Mouse (Mus musculus) right cerebral cortex, postnatal 14 days (tissue): ENCODE data around the gene Gstt3.
A peak's percentile ranks its signal among the peaks of the same experiment; 100 is the strongest.

Experiments
- DNase-seq: peaks from one replicate; pipeline ENCODE4 v3.0.0; 2022

Gene Gstt3

DNA sequence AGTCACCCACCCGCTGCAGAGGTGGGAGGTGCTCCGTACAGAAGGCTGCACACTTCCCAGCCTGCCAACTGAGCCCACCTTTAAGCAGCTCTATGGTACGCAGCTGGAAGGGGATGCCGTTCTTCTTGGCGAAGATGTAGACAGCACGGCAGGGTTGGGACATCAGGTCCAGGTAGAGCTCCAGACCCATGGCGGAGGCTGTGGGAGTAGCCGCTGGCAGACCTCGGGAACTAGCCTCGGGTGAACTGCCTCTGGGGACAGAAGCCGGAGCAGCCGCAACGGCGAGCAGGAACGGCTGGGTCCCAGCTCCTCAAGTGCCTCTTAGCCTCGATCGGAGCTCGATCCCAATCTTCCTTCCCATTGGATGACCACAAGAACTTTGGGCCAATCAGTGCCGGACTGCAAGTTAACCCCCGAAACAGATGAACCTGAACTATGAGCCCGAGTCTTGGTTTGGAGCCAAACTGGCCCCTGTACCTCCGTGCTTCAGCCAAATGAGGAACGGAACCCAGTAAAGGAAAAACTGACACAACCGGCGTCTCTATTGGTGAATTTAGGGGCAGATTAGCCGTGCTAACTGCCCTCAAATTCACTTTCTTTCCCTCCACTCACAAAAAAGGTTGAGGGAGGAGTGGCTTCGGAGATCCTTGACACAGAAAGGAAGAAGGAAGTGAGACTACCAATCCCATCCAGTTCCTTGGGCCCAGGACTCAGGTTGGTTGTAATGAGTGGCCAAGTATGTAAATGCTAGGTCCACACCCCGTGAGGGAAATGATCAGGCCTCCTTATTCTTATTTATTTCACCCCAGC lies at the start of gene Gstt3, which contains the start of gene Gm20441:
Gene Gstt3 (minus strand): TSS at position 646 of the 810 bp plus-strand sequence.
Gene Gm20441 (minus strand): TSS at position 186 of the 810 bp plus-strand sequence.
- no peak for DNase-seq

DNA sequence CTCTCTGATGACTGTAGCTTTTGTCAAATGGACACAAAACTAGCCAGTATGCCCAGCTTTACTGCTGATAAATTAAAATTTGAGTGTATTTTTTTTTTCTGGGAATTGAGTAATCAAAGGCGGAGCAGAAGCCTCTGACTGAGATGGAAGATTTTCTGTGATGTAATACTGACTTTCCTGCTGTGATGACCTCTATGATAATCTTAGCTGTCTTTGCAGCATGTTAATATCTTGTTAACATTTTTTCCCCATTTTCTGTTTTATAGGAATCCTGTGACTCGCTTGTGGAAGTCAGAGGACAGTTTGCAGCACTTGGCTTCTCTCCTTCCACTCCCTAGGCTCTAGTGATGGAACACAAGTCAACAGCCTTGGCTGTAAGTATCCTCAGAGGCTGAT lies 49.1 kb upstream of the Gstt3 start:
- no peak for DNase-seq

DNA sequence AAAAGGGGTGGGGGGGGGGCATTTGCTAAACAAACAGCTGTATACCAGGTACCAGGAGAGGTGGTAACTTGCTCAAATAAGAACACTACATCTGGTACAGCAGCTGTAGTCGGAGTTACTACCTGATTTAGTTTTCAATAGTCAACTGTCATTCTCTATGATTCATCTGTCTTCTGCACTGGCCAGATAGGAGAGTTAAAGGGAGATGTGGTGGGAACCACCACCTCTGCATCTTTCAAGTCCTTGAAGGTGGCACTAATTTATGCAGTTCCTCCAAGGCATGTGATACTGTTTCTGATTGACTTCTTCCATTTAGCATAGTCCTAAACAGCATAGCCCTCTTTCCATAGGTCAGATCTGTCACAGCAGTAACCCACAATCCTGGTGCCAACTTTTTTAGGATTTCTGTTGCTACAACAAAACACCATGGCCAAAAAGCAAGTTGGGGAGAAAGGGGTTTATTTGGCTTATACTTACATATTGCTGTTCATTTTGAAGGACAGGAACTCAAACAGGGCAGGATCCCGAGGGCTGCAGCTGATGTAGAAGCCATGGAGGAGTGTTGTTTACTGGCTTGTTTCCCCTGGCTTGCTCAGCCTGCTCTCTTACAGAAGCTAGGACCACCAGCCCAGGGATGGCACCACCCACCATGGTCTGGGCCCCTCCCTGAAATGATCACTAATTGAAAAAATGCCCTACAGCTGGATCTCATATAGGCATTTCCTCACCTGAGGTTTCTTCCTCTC lies 48.5 kb upstream of the Gstt3 start:
- no peak for DNase-seq

DNA sequence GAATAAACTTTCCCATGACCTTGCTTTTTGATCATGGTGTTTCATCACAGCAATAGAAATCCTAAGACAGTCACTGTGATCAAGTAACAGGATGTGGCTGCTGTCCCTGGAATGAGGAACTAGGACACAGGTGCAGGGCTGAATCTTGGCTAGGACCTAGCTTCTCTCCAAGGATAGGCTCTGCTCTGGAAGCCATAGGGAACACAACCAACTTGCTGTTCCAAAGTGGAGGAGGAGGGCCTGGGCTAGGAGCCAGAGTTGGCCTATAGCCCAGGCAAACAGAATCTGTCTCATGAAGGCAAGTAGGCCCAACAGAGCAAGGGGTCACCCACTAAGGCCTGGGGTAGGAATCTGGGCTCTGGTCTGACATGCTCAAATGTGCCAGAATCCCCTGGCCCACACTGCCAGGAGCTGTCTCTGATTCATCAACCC lies 47.3 kb upstream of the Gstt3 start:
- DNase-seq: no peak

DNA sequence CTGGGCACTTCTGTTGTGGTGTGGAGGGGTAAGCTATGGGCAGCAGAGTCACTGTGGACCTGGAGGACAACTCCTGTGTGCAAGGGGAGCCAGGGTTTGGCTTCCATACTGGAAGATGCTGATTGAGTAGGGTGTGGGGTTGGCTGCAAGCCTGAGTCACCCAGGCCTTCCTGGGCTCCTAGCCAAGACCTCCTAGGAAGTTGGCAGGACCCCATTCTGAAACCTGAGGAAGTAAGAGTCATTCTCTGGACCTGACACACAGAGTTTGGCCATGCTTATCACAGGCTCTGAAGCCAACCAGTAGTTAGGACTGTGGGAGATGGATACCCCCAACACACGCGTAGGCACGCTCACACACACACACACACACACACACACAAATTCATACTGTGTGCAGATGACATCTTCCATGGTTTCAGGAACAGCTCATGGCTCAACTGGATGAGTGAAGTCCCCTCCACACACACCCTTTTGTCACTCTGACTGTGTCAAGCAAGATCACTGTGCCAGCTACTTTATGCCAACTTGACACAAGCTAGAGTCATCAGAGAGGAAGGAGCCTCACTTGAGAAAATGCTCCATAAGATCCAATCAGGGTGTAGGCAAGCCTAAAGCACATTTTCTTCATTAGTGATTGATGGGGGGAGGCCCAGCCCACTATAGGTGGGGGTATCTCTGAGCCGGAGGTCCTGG lies 46.6 kb upstream of the Gstt3 start:
- DNase-seq: peak; percentile 40

DNA sequence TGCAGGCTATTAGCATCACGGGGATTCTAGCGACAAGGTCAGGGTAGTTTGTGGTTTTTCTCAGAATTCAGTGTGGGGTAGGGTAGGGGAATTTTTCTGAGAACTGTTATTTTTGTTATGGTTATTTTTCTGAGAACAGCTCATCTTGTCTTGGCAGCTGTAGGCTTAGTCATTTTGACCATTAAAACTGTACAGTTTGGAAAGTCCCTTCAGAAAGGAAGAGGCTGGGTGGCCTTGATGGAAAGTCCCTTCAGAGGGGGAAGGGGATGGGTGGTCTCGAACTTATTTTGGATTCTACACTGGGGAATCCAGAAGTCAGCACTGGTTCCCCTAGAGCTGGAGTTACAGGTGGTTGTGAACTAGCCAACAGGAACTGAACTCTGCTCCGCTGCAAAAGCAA lies 43.3 kb upstream of the Gstt3 start:
- no peak for DNase-seq

DNA sequence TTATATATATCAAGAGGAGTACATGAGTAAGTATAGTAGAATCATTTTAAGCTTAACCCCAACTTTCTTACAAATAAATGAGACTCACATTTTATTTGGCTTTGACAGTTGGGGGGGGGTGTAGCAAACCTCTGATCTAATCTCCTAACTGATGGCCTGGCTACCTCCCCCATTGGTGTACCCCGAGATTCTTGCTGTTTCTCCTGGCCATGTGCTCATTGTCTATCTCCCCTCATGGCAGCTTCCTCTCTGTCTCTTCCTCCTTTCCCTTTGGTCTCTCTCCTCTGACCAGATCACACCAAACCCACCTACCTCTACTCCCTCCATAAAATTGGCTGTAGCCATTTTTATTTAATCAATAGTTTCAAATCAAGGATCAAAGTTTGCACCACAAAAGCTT lies 42.6 kb upstream of the Gstt3 start:
- DNase-seq: no peak

DNA sequence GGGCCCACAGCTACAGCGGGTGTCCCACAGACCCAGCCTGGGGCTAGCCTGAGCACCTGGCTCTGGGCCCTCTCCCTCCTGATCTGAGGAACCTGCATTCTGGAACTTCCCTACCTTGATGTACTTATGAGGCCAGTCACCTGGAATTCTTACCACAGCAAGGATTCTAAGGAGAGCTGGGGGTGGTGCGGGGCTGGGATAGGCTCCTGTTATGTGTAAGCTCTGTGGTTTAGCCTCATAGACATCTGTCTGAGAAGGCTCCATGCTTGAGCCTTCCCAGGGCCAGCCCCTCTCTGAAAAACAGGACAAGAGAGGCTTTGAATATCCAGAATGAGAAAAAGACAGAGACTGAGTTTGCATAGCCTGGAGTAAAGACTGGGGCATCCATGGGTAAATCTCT lies 41.2 kb upstream of the Gstt3 start, which contains the start of gene Gstt4:
Gene Gstt4 (minus strand): TSS at position 101 of the 400 bp plus-strand sequence.
- no peak for DNase-seq

DNA sequence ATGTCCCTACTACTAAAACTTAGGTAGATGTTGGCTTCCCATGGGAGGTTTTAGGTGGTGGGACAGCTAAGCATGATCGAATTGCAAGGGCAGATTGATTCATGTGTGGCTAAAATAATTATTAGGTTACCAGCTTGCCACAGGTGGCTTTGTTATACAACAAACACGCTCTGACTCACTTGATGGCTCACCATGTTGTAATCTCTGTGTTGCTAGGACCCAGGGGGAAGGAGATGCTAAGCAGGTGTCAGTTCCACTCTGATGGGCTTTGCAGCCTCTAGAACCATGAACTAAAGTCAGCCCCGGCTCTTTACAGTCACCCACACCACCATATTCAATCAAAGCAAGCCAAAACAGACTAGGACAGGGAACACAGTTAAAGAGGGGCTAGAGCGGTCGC lies 38.7 kb upstream of the Gstt3 start:
- no peak for DNase-seq

DNA sequence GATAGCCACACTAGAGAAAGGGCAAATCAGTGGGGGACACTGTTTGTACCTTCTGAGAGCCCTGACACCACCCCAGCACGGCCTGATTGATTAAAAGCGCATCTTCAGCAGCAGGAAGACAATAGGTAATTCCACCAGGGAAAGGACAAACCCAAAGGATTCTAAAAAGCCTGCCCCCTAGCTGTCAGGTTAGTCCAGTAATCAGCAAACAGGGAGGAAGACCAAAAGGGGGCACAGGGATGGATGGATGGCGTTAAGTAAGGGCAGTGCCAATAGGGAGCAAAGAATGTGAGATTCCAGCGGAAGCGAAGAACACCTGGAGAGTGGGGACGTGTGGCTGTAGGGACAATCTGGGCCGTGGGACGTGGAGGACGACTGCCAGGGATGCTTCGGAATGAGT lies 37.4 kb upstream of the Gstt3 start:
- no peak for DNase-seq

DNA sequence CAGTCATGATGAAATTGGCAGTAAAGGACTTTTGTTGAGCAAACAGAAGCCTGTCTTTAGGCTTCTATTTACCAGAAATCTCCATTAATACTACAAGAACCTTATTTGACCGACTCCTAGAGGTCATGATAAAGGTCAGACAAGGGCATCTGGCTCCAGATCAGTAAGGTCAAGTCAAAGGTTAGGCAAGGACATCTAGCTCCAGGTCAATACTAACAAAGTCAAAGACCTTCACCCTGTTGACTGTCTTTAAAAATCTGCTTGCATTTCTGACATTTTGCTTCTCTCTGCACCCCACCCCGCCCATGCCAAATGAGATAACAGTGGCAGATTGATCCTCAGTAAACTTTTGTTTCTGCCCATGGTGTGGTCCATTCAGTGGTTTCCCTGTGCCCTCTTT lies 23.0 kb upstream of the Gstt3 start:
- DNase-seq: no peak

DNA sequence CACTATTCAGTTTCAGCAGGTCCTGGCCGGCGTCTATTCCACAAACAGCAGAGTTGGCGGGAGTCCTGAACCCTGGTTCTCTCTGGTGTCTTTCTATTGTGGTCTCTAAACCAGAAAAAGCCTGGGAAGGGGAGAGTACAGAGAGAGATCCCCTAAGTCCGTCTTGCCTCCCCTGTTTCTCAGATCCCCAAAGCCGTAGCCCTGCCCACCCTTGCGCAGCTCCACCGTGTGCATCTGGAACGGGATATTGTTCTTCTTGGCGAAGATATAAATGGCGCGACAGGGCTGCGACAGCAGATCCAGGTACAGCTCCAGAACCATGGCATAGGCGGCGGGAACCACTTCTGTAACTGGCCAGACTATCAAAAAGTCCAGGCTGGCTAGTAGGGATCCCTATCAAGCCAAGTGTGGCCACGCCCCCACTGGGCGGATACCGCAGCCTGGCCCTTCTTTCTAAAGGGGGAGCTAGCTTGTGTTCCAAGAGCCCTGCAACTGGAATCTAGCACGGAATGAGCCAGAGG lies 17.0 kb upstream of the Gstt3 start, which contains the start of gene Gstt1:
Gene Gstt1 (minus strand): TSS at position 409 of the 521 bp plus-strand sequence.
- no peak for DNase-seq

DNA sequence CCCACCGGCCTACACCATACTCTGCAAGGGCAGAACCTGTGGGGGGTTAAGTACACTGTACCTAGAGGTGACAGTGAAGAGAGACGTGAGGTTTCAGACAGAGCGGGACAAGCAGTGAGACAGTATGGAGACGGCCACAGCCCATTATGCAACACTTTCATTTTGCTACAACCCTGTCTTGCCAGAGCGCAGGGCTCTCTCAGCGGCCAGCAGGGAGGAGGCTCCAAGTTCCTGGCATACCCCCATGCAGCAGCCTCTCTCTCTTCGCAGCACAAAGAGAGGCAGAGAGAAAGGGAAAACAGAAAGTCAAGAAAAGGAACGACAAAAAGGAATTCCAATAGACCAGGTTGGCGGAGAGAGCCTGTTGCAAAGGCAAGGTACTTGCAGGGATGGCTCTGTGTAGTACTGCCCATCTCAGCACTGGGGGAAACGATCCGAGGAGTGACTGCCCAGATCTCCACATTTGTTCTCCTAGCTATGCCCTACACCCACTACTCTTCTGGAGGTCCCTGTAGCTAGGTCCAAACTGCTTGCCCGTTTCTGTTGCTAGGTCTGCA lies 16.5 kb upstream of the Gstt3 start:
- DNase-seq: peak; percentile 24

DNA sequence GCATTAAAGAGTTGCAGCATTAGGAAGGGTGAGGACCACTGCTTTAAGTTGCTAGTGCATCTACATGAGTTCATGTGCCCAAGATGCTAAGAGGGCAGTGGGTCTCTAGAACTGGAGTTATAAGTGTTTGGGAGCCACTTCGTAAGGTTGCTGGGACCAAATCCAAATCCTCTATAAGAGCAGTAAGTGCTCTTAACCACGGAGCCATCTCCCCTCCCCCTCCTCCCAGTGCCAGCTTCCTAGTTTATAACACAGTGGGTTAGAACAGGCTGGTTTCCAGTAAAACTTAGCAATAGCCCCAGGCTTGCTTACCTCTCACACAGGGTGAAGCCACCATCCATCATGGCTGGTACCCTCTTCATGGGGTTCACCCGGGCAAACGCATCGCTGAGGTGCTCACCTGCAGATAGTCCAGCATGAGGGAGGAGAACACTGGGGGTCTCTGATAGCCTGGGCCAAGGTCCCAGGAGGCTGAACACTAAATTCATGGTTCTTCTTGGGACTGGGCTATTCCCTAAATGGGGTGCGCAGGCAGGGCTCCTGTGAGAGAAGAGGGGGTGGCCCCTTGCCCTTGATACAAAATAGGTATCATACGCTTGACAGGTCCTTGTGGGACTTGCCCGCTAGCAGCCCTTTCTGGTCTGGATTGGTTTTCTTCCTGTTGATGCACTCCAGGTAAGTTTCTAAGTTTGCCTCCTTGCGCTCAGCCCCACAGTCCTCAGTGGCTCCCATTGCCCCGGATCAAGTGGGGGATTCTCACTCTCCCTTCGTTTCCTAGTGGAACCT lies 15.7 kb upstream of the Gstt3 start:
- DNase-seq: no peak

DNA sequence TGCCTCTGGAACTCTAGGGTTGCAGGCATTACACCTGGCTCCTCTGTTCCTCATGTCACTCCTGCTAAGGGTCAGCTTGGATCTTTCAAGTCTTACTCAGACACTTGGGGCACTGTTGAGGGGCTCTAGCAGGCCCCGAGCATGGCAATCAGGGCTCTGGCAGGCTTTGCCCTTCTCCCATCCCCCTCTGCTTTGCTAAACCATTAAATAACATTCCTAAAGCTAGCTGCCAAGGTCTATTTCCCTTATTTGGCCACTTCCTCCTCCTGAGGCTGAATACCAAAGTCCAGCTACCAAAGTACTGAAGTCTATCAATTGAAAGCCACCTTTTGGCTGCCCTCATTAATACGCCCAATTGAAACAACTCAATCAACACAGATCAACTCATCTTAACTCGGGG lies 13.7 kb upstream of the Gstt3 start:
- DNase-seq: no peak

DNA sequence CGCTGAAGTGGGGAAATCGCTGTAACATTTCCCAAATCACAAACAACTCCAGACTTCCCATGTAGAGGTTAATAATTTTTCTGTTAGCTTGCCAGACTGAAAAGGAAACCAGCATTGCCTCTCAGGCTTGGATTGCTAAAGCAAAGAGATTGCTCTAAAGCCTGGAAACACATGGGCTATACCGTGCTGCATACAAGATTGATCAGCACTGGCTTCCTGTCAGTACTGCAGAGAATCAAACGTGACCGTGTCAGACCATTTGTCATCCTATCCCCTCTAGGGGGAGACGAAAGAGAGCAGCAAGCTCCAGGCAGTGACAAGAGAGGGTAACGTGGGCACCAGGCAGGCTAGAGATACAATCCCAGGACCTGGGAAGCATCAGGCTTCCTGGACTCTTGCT lies 9.6 kb upstream of the Gstt3 start:
- no peak for DNase-seq

DNA sequence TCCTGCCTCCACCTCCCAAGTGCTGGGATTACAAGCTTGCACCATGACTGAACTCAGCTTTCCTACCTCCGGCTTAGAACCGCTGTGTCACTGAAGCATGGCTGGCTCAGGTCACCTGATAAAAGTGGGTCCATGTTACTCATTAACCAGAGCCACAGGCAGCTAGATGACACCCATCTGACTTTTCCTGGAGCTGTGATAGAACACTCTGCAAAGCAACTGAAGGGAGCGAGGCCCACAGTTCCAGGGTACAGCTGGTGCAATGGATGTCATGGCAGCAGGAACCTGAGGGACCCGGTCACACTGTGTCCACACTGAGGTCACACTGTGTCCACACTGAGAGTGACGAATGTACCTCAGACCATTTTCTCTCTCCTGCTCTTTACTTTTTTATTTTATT lies 8.6 kb upstream of the Gstt3 start:
- no peak for DNase-seq

DNA sequence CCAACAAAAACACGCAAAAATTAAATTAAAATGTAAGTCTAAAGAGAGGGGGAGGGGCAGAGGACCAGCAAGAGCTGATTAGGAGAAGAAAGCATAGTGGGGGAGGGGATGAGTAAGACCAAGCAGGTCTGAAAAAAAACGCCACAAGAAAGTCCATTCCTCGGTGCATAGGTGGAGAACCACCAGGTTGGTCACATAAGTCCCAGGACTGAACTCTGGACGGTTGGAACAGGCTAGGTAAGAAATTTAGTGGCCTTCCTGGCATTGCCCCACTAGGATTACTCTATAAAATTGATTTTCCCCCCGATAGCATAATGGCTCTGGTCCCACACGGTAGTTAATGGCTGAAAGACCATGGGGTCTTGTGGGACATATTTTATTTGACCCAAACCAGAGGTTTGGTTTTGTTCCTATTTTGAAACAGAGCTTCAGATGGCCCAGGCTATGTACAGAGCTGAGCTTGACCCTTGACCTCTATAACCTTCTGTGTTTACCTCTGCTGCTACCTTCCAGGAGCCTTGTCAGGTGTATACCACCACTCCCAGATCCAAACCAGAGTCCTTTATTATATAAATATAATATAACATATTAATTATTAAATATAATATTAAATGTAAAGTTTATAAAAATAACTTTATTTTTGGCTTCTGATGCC lies 8.0 kb upstream of the Gstt3 start:
- no peak for DNase-seq

DNA sequence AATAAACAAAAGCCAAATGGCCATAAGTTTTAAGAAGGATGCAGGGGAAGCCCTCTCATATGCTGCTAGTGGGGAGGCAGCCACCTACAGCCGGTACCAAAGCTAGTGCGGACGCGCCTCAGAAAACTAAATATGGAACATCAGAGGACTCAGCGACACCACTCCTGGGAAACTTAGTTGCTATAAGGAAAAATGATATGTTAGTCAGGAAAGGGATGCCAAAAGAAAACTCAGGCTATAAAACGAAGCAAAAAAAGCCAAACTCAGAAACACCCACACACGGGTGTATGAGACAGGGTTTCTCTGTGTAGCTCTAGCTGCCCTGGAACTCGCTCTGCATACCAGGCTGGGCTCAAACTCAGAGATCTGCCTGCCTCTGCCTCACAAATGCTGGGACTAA lies 7.1 kb upstream of the Gstt3 start:
- DNase-seq: no peak

DNA sequence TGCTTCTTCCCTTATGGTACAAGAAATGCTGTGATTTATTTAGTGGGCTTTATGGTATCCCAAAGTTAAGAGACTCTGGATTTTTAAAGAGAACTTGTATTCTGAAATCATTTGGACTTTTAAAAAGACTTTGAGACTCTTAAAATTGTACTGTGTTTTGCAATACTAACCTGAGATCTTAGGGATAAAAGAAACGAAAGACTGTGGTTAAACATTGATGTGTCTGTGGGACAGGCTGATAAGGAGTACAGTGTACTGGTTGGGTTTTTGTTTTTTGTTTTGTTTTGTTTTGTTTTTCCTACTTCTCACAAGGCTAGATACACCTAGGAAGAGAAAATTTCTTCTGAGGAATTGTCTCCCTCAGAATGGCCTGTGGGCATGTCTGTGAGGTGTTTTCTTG lies 4.2 kb upstream of the Gstt3 start:
- DNase-seq: no peak
